Mouse (Mus musculus): Measurements from ENCODE around the gene 2410131K14Rik. TPM values are rescaled to one million over a fixed set of nuclear protein-coding genes. Genes with fewer than 3 reads are reported as not detected.

2410131K14Rik gene
- polyA plus RNA-seq, 1 experiment from 2014 or later = 13.8 TPM

GRCm38 (mm10) chr5:118256981-118257380 is 12.0 kb downstream of the 2410131K14Rik start:
- Histone ChIP-seq H3K9ac (ENCODE audit: low read length) (no peak overlapping the region), H3K4me1 (ENCODE audit: control insufficient read depth, insufficient read depth, low read length) (no peaks in the 10 kb centered on the region), H3K27ac (replicated peaks; ENCODE audit: low read depth, low read length) (no peak overlapping the region), H3K36me3 (ENCODE audit: control insufficient read depth, insufficient read depth, low read length) (peaks cover 15% of the 10 kb centered on the region; the same call in 1 of the 2 replicates), H3K27me3 (ENCODE audit: control insufficient read depth, insufficient read depth, low read length) (no peaks in the 10 kb centered on the region), H3K4me2 (ENCODE audit: low read depth, severe bottlenecking) (no peak overlapping the region), H3K9me3 (ENCODE audit: control insufficient read depth, low read length) (no peaks in the 10 kb centered on the region), H3K4me3 (ENCODE audit: low read depth, low read length) (no peak overlapping the region)
- ATAC-seq (ENCODE audit: insufficient number of reproducible peaks, low FRiP score, low TSS enrichment, low read depth) (no peak), DNase-seq (ENCODE audit: low spot score) (no peak)
- 97% methylated on average over 4 of the region's 4 CpGs for WGBS

- WGBS = 77% methylated on average over 6 of the region's 6 CpGs
- Histone ChIP-seq H3K9me3 (ENCODE audit: control insufficient read depth, low read length) (no peaks in the 10 kb centered on the region), H3K4me1 (ENCODE audit: control insufficient read depth, insufficient read depth, low read length) (no peaks in the 10 kb centered on the region), H3K9ac (ENCODE audit: low read length) (no peak overlapping the region), H3K4me2 (ENCODE audit: low read depth, severe bottlenecking) (no peak overlapping the region), H3K36me3 (ENCODE audit: control insufficient read depth, insufficient read depth, low read length) (peaks cover 15% of the 10 kb centered on the region; the same call in 1 of the 2 replicates), H3K27ac (replicated peaks; ENCODE audit: low read depth, low read length) (no peak overlapping the region), H3K4me3 (ENCODE audit: low read depth, low read length) (no peak overlapping the region), H3K27me3 (ENCODE audit: control insufficient read depth, insufficient read depth, low read length) (no peaks in the 10 kb centered on the region)
- DNase-seq (ENCODE audit: low spot score) (no peak), ATAC-seq (ENCODE audit: insufficient number of reproducible peaks, low FRiP score, low TSS enrichment, low read depth) (no peak)
Measured at GRCm38 (mm10) chr5:118259152-118259551, 14.1 kb downstream of the 2410131K14Rik start.

GRCm38 (mm10) chr5:118259636-118260035 is 14.6 kb downstream of the 2410131K14Rik start:
- WGBS = 91% methylated on average over 6 of the region's 6 CpGs

GRCm38 (mm10) chr5:118260055-118260454 is 15.0 kb downstream of the 2410131K14Rik start:
- no peaks in the 10 kb centered on the region for H3K4me1 ChIP-seq (ENCODE audit: control insufficient read depth, insufficient read depth, low read length)
- H3K9me3 ChIP-seq (ENCODE audit: control insufficient read depth, low read length) = no peaks in the 10 kb centered on the region
- H3K4me3 ChIP-seq (ENCODE audit: low read depth, low read length) = no peak overlapping the region
- no peak overlapping the region for H3K4me2 ChIP-seq (ENCODE audit: low read depth, severe bottlenecking)
- peaks cover 15% of the 10 kb centered on the region; the same call in 1 of the 2 replicates for H3K36me3 ChIP-seq (ENCODE audit: control insufficient read depth, insufficient read depth, low read length)
- no peaks in the 10 kb centered on the region for H3K27me3 ChIP-seq (ENCODE audit: control insufficient read depth, insufficient read depth, low read length)
- ATAC-seq (ENCODE audit: insufficient number of reproducible peaks, low FRiP score, low TSS enrichment, low read depth) (no peak), DNase-seq (ENCODE audit: low spot score) (no peak)
- no peak overlapping the region for H3K9ac ChIP-seq (ENCODE audit: low read length)
- WGBS = 87% methylated on average over 10 of the region's 10 CpGs
- H3K27ac ChIP-seq (replicated peaks; ENCODE audit: low read depth, low read length) = no peak overlapping the region

More at GRCm38 (mm10) chr5:118259636-118260035, 14.6 kb downstream of the 2410131K14Rik start:
- no peak overlapping the region for H3K27ac ChIP-seq (replicated peaks; ENCODE audit: low read depth, low read length)
- no peak overlapping the region for H3K9ac ChIP-seq (ENCODE audit: low read length)
- H3K4me1 ChIP-seq (ENCODE audit: control insufficient read depth, insufficient read depth, low read length) = no peaks in the 10 kb centered on the region
- H3K4me2 ChIP-seq (ENCODE audit: low read depth, severe bottlenecking) = no peak overlapping the region
- peaks cover 15% of the 10 kb centered on the region; the same call in 1 of the 2 replicates for H3K36me3 ChIP-seq (ENCODE audit: control insufficient read depth, insufficient read depth, low read length)
- no peaks in the 10 kb centered on the region for H3K27me3 ChIP-seq (ENCODE audit: control insufficient read depth, insufficient read depth, low read length)
- no peak overlapping the region for H3K4me3 ChIP-seq (ENCODE audit: low read depth, low read length)
- ATAC-seq (ENCODE audit: insufficient number of reproducible peaks, low FRiP score, low TSS enrichment, low read depth) (no peak), DNase-seq (ENCODE audit: low spot score) (no peak)
- H3K9me3 ChIP-seq (ENCODE audit: control insufficient read depth, low read length) = no peaks in the 10 kb centered on the region

GRCm38 (mm10) chr5:118260642-118261041 is 15.6 kb downstream of the 2410131K14Rik start:
- no peaks in the 10 kb centered on the region for H3K4me1 ChIP-seq (ENCODE audit: control insufficient read depth, insufficient read depth, low read length)
- no peaks in the 10 kb centered on the region for H3K9me3 ChIP-seq (ENCODE audit: control insufficient read depth, low read length)
- peaks cover 15% of the 10 kb centered on the region; the same call in 1 of the 2 replicates for H3K36me3 ChIP-seq (ENCODE audit: control insufficient read depth, insufficient read depth, low read length)
- no peak overlapping the region for H3K9ac ChIP-seq (ENCODE audit: low read length)
- no peak overlapping the region for H3K4me3 ChIP-seq (ENCODE audit: low read depth, low read length)
- no peak overlapping the region for H3K27ac ChIP-seq (replicated peaks; ENCODE audit: low read depth, low read length)
- WGBS = 96% methylated on average over 11 of the region's 11 CpGs
- ATAC-seq (ENCODE audit: insufficient number of reproducible peaks, low FRiP score, low TSS enrichment, low read depth) (no peak), DNase-seq (ENCODE audit: low spot score) (no peak)
- H3K27me3 ChIP-seq (ENCODE audit: control insufficient read depth, insufficient read depth, low read length) = no peaks in the 10 kb centered on the region
- H3K4me2 ChIP-seq (ENCODE audit: low read depth, severe bottlenecking) = no peak overlapping the region

- Histone ChIP-seq H3K27me3 (ENCODE audit: control insufficient read depth, insufficient read depth, low read length) (no peaks in the 10 kb centered on the region), H3K27ac (replicated peaks; ENCODE audit: low read depth, low read length) (no peak overlapping the region), H3K4me1 (ENCODE audit: control insufficient read depth, insufficient read depth, low read length) (no peaks in the 10 kb centered on the region), H3K4me2 (ENCODE audit: low read depth, severe bottlenecking) (no peak overlapping the region), H3K9me3 (ENCODE audit: control insufficient read depth, low read length) (no peaks in the 10 kb centered on the region), H3K36me3 (ENCODE audit: control insufficient read depth, insufficient read depth, low read length) (peaks cover 15% of the 10 kb centered on the region; the same call in 1 of the 2 replicates), H3K9ac (ENCODE audit: low read length) (no peak overlapping the region), H3K4me3 (ENCODE audit: low read depth, low read length) (no peak overlapping the region)
- ATAC-seq (ENCODE audit: insufficient number of reproducible peaks, low FRiP score, low TSS enrichment, low read depth) (no peak), DNase-seq (ENCODE audit: low spot score) (no peak)
- WGBS = 90% methylated on average over 9 of the region's 9 CpGs
Measured at GRCm38 (mm10) chr5:118261181-118261580, 16.2 kb downstream of the 2410131K14Rik start.

GRCm38 (mm10) chr5:118262418-118262817 is 17.4 kb downstream of the 2410131K14Rik start:
- Histone ChIP-seq H3K27ac (replicated peaks; ENCODE audit: low read depth, low read length) (no peak overlapping the region), H3K9me3 (ENCODE audit: control insufficient read depth, low read length) (no peaks in the 10 kb centered on the region), H3K27me3 (ENCODE audit: control insufficient read depth, insufficient read depth, low read length) (no peaks in the 10 kb centered on the region), H3K9ac (ENCODE audit: low read length) (no peak overlapping the region), H3K4me2 (ENCODE audit: low read depth, severe bottlenecking) (no peak overlapping the region), H3K4me3 (ENCODE audit: low read depth, low read length) (no peak overlapping the region), H3K4me1 (ENCODE audit: control insufficient read depth, insufficient read depth, low read length) (no peaks in the 10 kb centered on the region), H3K36me3 (ENCODE audit: control insufficient read depth, insufficient read depth, low read length) (peaks cover 12% of the 10 kb centered on the region; the same call in 1 of the 2 replicates)
- DNase-seq (ENCODE audit: low spot score) (no peak), ATAC-seq (ENCODE audit: insufficient number of reproducible peaks, low FRiP score, low TSS enrichment, low read depth) (no peak)
- WGBS = 89% methylated on average over 8 of the region's 8 CpGs

GRCm38 (mm10) chr5:118264279-118264678 is 19.3 kb downstream of the 2410131K14Rik start:
- no peak overlapping the region for H3K4me3 ChIP-seq (ENCODE audit: low read depth, low read length)
- H3K27ac ChIP-seq (replicated peaks; ENCODE audit: low read depth, low read length) = no peak overlapping the region
- H3K27me3 ChIP-seq (ENCODE audit: control insufficient read depth, insufficient read depth, low read length) = no peaks in the 10 kb centered on the region
- ATAC-seq (ENCODE audit: insufficient number of reproducible peaks, low FRiP score, low TSS enrichment, low read depth) (no peak), DNase-seq (ENCODE audit: low spot score) (no peak)
- 82% methylated on average over 9 of the region's 9 CpGs for WGBS
- no peak overlapping the region for H3K9ac ChIP-seq (ENCODE audit: low read length)
- no peaks in the 10 kb centered on the region for H3K4me1 ChIP-seq (ENCODE audit: control insufficient read depth, insufficient read depth, low read length)
- H3K36me3 ChIP-seq (ENCODE audit: control insufficient read depth, insufficient read depth, low read length) = peaks cover 7% of the 10 kb centered on the region; the same call in 1 of the 2 replicates
- no peaks in the 10 kb centered on the region for H3K9me3 ChIP-seq (ENCODE audit: control insufficient read depth, low read length)
- no peak overlapping the region for H3K4me2 ChIP-seq (ENCODE audit: low read depth, severe bottlenecking)

- peaks cover 4% of the 10 kb centered on the region; the same call in 1 of the 2 replicates for H3K36me3 ChIP-seq (ENCODE audit: control insufficient read depth, insufficient read depth, low read length)
- no peak for ATAC-seq (ENCODE audit: insufficient number of reproducible peaks, low FRiP score, low TSS enrichment, low read depth)
- 89% methylated on average over 5 of the region's 5 CpGs for WGBS
Measured at GRCm38 (mm10) chr5:118265366-118265765, 20.3 kb downstream of the 2410131K14Rik start.

More at GRCm38 (mm10) chr5:118265366-118265765, 20.3 kb downstream of the 2410131K14Rik start:
- DNase-seq (ENCODE audit: low spot score) = no peak
- H3K4me2 ChIP-seq (ENCODE audit: low read depth, severe bottlenecking) = no peak overlapping the region
- no peaks in the 10 kb centered on the region for H3K9me3 ChIP-seq (ENCODE audit: control insufficient read depth, low read length)
- no peak overlapping the region for H3K9ac ChIP-seq (ENCODE audit: low read length)
- H3K27me3 ChIP-seq (ENCODE audit: control insufficient read depth, insufficient read depth, low read length) = no peaks in the 10 kb centered on the region
- no peaks in the 10 kb centered on the region for H3K4me1 ChIP-seq (ENCODE audit: control insufficient read depth, insufficient read depth, low read length)
- no peak overlapping the region for H3K4me3 ChIP-seq (ENCODE audit: low read depth, low read length)
- no peak overlapping the region for H3K27ac ChIP-seq (replicated peaks; ENCODE audit: low read depth, low read length)

Measured in limb, embryonic 11.5 days (tissue).